Mouse (Mus musculus): ENCODE measurements around the gene Gm36210. TPM values are rescaled to one million over a fixed set of nuclear protein-coding genes. Genes with fewer than 3 reads are reported as not detected.
"Not testable (repeated sequence)": the region's sequence is repeated elsewhere in the genome, so short reads cannot be mapped to it uniquely, and the experiment has no call there.

Gm36210 gene
- total and polyA plus RNA-seq, 2 experiments = 0.13 TPM; not detected in 1

DNA sequence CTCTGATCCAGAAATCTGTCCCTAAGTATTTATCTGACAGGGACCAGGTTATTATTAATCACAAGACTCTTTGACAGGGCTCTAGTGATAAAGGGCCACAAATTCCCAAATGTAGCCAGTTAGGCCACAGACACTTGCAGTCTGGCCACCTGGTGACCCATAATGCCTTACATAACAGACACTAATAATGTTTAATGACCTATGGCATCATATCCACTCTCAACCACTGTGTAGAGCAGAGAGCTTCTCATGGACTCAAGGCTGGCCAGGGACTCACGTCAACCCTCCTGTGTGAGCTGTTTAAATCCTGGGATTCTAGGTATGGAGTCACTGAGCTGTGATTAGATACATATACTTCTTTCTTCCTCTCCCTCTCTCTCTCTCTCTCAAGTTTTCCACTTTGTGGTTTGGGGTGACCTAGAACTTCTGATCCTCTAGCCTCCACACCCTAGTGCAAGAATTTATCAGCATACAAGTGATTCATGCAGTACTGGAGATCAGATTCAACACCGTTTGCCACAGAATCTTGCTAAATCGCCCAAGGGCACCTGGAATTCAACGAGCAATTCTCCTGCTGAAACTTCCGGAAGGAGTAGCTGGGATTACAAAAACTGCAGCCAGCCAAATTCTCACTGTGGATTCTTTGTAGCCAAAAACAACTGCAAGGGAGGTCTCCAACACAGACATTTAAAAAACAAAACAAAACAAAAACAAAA is 42.0 kb downstream of the Gm36210 start:
- H3K27me3 ChIP-seq (ENCODE audit: control insufficient read depth, insufficient read depth, low read length) = no peaks in the 10 kb centered on the region
- peaks cover 19% of the 10 kb centered on the region for H3K4me1 ChIP-seq (ENCODE audit: control insufficient read depth, insufficient read depth, low read length)
- H3K79me2 ChIP-seq (ENCODE audit: control insufficient read depth, insufficient read depth, low read length) = no peaks in the 10 kb centered on the region
- peak overlapping the region; percentile 89 for H3K27ac ChIP-seq (replicated peaks; ENCODE audit: insufficient read depth, low read depth, low read length)
- no peak overlapping the region for H3K9ac ChIP-seq (ENCODE audit: low read depth, low read length)
- DNase-seq (ENCODE audit: extremely low read depth, low read depth, low spot score) = peak; percentile 50
- no peak overlapping the region for H3K4me3 ChIP-seq (ENCODE audit: insufficient read depth, low read depth, low read length)
- no peaks in the 10 kb centered on the region for H3K36me3 ChIP-seq (ENCODE audit: control insufficient read depth, insufficient read depth, low read length)
- TF ChIP-seq CTCF (IDR thresholded peaks at IDR 0.05; ENCODE audit: low read depth, low read length) = no peak
- no peak for TF ChIP-seq POLR2A (IDR thresholded peaks at IDR 0.05; ENCODE audit: extremely low read depth, insufficient read depth, low read length)
- 29% methylated on average over 5 of the region's 5 CpGs for WGBS

DNA sequence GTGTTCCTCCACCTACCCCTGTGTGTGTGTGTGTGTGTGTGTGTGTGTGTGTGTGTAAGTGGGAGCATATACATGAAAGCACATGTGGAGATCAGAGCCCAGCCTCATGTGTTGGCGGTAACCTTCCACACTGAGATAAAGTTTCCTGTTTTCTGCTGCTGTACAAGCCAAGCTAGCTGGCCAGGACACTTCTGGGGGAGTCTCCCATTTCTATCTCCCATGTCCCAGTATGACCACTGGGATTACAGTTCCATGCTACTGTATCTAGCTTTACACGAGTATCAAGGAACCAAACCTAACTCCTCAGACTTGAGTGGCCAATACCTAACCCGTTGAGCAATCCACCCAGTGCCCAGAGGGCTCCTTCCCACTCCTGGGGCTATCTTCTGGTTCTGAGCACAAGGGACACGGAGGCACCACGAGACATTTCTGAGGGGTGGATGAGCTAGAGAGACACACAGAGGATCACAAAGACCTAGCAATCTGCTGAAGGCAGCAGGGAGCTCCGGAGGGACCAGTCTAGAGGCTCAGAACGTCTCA is 42.7 kb downstream of the Gm36210 start:
- no peaks in the 10 kb centered on the region for H3K27me3 ChIP-seq (ENCODE audit: control insufficient read depth, insufficient read depth, low read length)
- H3K79me2 ChIP-seq (ENCODE audit: control insufficient read depth, insufficient read depth, low read length) = no peaks in the 10 kb centered on the region
- TF ChIP-seq CTCF (IDR thresholded peaks at IDR 0.05; ENCODE audit: low read depth, low read length) (no peak), POLR2A (IDR thresholded peaks at IDR 0.05; ENCODE audit: extremely low read depth, insufficient read depth, low read length) (no peak)
- peaks cover 21% of the 10 kb centered on the region for H3K4me1 ChIP-seq (ENCODE audit: control insufficient read depth, insufficient read depth, low read length)
- no peak overlapping the region for H3K4me3 ChIP-seq (ENCODE audit: insufficient read depth, low read depth, low read length)
- whole genome bisulfite sequencing = 69% methylated on average over 7 of the region's 7 CpGs
- peak overlapping the region; percentile 22; the same call in 1 of the 2 replicates for H3K9ac ChIP-seq (ENCODE audit: low read depth, low read length)
- peak overlapping the region; percentile 89 for H3K27ac ChIP-seq (replicated peaks; ENCODE audit: insufficient read depth, low read depth, low read length)
- DNase-seq (ENCODE audit: extremely low read depth, low read depth, low spot score) = no peak
- H3K36me3 ChIP-seq (ENCODE audit: control insufficient read depth, insufficient read depth, low read length) = no peaks in the 10 kb centered on the region

DNA sequence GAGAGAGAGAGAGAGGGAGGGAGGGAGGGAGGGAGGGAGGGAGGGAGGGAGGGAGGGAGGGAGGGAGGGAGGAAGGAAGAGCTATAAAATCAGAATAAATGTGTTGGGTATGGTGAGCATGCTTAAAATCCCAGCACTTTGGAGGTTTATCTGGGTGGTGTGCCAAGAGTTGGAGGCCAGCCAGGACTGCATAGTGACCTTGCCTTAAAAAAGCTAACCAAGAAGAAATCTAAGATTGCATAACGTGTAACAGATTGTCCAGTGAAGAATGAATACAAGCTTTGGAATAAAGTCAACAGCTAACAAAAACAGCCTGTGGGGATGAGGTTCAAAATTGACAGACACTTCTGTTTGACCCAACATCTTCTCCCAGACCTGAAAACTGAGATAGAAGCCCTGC is 43.3 kb downstream of the Gm36210 start:
- WGBS = 0% methylated on average over 1 of the region's 1 CpGs
- peak overlapping the region; percentile 89 for H3K27ac ChIP-seq (replicated peaks; ENCODE audit: insufficient read depth, low read depth, low read length)
- peak overlapping the region; percentile 22; the same call in 1 of the 2 replicates for H3K9ac ChIP-seq (ENCODE audit: low read depth, low read length)

DNA sequence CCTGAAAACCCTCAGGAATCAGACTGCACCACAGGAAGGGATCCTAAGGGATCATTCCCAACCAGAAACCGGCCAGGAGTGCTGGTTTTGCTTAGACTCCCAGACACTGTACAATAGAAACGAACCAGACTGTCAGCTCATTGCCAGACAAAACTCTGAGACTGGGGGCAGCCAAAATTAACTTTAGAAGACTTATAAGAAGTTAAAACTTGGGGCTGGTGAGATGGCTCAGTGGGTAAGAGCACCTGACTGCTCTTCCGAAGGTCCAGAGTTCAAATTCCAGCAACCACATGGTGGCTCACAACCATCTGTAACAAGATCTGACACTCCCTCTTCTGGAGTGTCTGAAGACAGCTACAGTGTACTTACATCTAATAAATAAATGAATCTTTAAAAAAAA is 45.4 kb downstream of the Gm36210 start:
- H3K27ac ChIP-seq (replicated peaks; ENCODE audit: insufficient read depth, low read depth, low read length) = peak overlapping the region; percentile 45; the same call in 1 of the 2 replicates

More for the DNA sequence above, 43.3 kb downstream of the Gm36210 start:
- peak; percentile 94 for DNase-seq (ENCODE audit: extremely low read depth, low read depth, low spot score)
- no peaks in the 10 kb centered on the region for H3K79me2 ChIP-seq (ENCODE audit: control insufficient read depth, insufficient read depth, low read length)
- no peak for TF ChIP-seq POLR2A (IDR thresholded peaks at IDR 0.05; ENCODE audit: extremely low read depth, insufficient read depth, low read length)
- H3K4me3 ChIP-seq (ENCODE audit: insufficient read depth, low read depth, low read length) = no peak overlapping the region
- H3K36me3 ChIP-seq (ENCODE audit: control insufficient read depth, insufficient read depth, low read length) = no peaks in the 10 kb centered on the region
- H3K27me3 ChIP-seq (ENCODE audit: control insufficient read depth, insufficient read depth, low read length) = no peaks in the 10 kb centered on the region
- peaks cover 21% of the 10 kb centered on the region for H3K4me1 ChIP-seq (ENCODE audit: control insufficient read depth, insufficient read depth, low read length)

DNA sequence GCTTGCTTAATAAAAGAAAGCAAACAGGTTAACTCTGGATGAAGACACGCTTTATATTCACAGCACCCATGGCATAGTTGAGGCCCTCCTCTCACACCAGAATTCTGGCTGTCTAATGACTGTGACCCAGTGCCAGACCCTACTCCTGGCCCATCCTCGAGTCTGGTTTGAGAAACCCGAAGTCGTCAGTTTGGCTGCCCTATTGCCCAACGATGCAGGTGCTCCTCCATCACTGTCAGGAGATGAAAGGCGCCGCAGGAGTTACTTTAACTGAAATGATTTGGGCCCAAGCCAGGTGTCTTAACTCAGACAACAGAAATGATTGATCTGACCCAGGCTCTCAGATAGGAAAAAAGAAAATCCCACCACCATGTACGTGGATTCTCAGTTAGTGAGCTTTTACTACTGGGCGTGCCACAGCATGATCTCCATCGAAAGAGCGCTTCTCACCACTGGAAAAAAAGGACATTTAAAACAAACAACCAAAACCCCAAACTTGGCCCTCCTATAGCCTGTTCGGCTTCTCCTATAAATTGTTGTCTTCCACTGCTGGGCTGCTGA is 46.8 kb downstream of the Gm36210 start:
- TF ChIP-seq CTCF (IDR thresholded peaks at IDR 0.05; ENCODE audit: low read depth, low read length) (no peak), POLR2A (IDR thresholded peaks at IDR 0.05; ENCODE audit: extremely low read depth, insufficient read depth, low read length) (no peak)
- peak; percentile 66 for DNase-seq (ENCODE audit: extremely low read depth, low read depth, low spot score)
- no peaks in the 10 kb centered on the region for H3K79me2 ChIP-seq (ENCODE audit: control insufficient read depth, insufficient read depth, low read length)
- peak overlapping the region; percentile 63; the same call in 1 of the 2 replicates for H3K27ac ChIP-seq (replicated peaks; ENCODE audit: insufficient read depth, low read depth, low read length)
- H3K27me3 ChIP-seq (ENCODE audit: control insufficient read depth, insufficient read depth, low read length) = no peaks in the 10 kb centered on the region
- no peaks in the 10 kb centered on the region for H3K36me3 ChIP-seq (ENCODE audit: control insufficient read depth, insufficient read depth, low read length)
- peaks cover 22% of the 10 kb centered on the region for H3K4me1 ChIP-seq (ENCODE audit: control insufficient read depth, insufficient read depth, low read length)
- H3K4me3 ChIP-seq (ENCODE audit: insufficient read depth, low read depth, low read length) = no peak overlapping the region
- no peak overlapping the region; the same call in 1 of the 2 replicates for H3K9ac ChIP-seq (ENCODE audit: low read depth, low read length)
- WGBS = 43% methylated on average over 12 of the region's 12 CpGs

More for the DNA sequence above, 45.4 kb downstream of the Gm36210 start:
- not testable (repeated sequence) for H3K9ac ChIP-seq (ENCODE audit: low read depth, low read length); H3K36me3 ChIP-seq (ENCODE audit: control insufficient read depth, insufficient read depth, low read length); H3K4me3 ChIP-seq (ENCODE audit: insufficient read depth, low read depth, low read length); H3K27me3 ChIP-seq (ENCODE audit: control insufficient read depth, insufficient read depth, low read length); DNase-seq (ENCODE audit: extremely low read depth, low read depth, low spot score); H3K79me2 ChIP-seq (ENCODE audit: control insufficient read depth, insufficient read depth, low read length)
- peaks cover 25% of the 10 kb centered on the region for H3K4me1 ChIP-seq (ENCODE audit: control insufficient read depth, insufficient read depth, low read length)
- 64% methylated on average over 3 of the region's 3 CpGs for WGBS

DNA sequence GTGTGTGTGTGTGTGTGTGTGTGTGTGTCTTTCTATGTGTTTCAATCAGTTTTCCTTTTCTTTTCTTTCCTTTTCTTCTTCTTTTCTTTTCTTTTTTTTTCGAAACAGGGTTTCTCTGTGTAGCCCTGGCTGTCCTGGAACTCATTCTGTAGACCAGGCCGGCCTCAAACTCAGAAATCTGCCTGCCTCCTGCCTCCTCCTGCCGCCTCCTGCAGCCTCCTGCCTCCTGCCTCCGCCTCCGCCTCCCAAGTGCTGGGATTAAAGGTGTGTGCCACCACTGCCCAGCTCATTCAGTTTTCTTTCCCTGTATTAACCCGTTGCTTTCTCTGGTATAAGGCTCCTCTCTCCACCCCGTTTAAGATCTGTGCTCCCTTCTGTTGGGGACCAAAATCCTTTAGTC is 49.0 kb downstream of the Gm36210 start:
- H3K79me2 ChIP-seq (ENCODE audit: control insufficient read depth, insufficient read depth, low read length) = no peaks in the 10 kb centered on the region
- no peak overlapping the region for H3K9ac ChIP-seq (ENCODE audit: low read depth, low read length)
- peaks cover 10% of the 10 kb centered on the region for H3K4me1 ChIP-seq (ENCODE audit: control insufficient read depth, insufficient read depth, low read length)
- no peak for DNase-seq (ENCODE audit: extremely low read depth, low read depth, low spot score)
- no peak overlapping the region for H3K27ac ChIP-seq (replicated peaks; ENCODE audit: insufficient read depth, low read depth, low read length)
- H3K36me3 ChIP-seq (ENCODE audit: control insufficient read depth, insufficient read depth, low read length) = no peaks in the 10 kb centered on the region
- TF ChIP-seq CTCF (IDR thresholded peaks at IDR 0.05; ENCODE audit: low read depth, low read length) (no peak), POLR2A (IDR thresholded peaks at IDR 0.05; ENCODE audit: extremely low read depth, insufficient read depth, low read length) (no peak)
- no peaks in the 10 kb centered on the region for H3K27me3 ChIP-seq (ENCODE audit: control insufficient read depth, insufficient read depth, low read length)
- WGBS = 86% methylated on average over 7 of the region's 7 CpGs
- H3K4me3 ChIP-seq (ENCODE audit: insufficient read depth, low read depth, low read length) = no peak overlapping the region
